Mouse (Mus musculus): ENCODE measurements around the gene Gm21943. TPM values are rescaled to one million over a fixed set of nuclear protein-coding genes. Genes with fewer than 3 reads are reported as not detected.
"Not testable (repeated sequence)": the region's sequence is repeated elsewhere in the genome, so short reads cannot be mapped to it uniquely, and the experiment has no call there.

Gene Gm21943
- total RNA-seq (2021) = not detected
- long read RNA-seq, experiment 1 = 0 reads
- long read RNA-seq, experiment 2 = 0 reads

GRCm38 (mm10) chrY:57533644-57534043 is at the start of gene Gm21943:
Gene Gm21943, minus strand, starts transcription at chrY:57533744.
- DNase-seq (ENCODE audit: low spot score in 2 of 2) = not testable (repeated sequence)

Other genes with a start within 250 kb of the Gm21943 start
- gene Gm28961, start 172.0 kb upstream of the Gm21943 start, total RNA-seq (2021) = not detected